Mouse (Mus musculus) erythroblast, embryonic 14.5 days (primary cell): Measurements from ENCODE around the gene Mctp1.

Experiments used
- GATA1 ChIP-seq: IDR thresholded peaks from 2 replicates; pipeline ENCODE4 v1.6.1; 2012; ENCODE audit warnings: low read length, inconsistent platforms, mixed read lengths
- TAL1 ChIP-seq: IDR thresholded peaks from 3 replicates; pipeline ENCODE4 v1.6.1; 2012; ENCODE audit warnings: low read length, inconsistent platforms, mixed read lengths

- no peak for TF ChIP-seq TAL1
- TF ChIP-seq GATA1: no peak
Measured at GRCm38 (mm10) chr13:76689349-76689748, 305.0 kb downstream of the Mctp1 start.
